Mouse (Mus musculus) embryo, embryonic 10 days (tissue): Measurements from ENCODE around the gene Rdh9.
"Not testable (repeated sequence)": the region's sequence is repeated elsewhere in the genome, so short reads cannot be mapped to it uniquely, and the experiment has no call there.

Source experiments
- DNase-seq: peaks from one replicate; pipeline ENCODE4 v3.0.0-alpha.2; 2015; ENCODE audit warnings: low spot score

The Rdh9 gene

GRCm38 (mm10) chr10:127759181-127760110 lies 16.7 kb upstream of the Rdh9 start, which contains the start of the genes Rdh1 and Rdh16f1:
Gene Rdh1, plus strand, starts transcription at chr10:127759721.
Gene Rdh16f1, plus strand, starts transcription at chr10:127759787.
- no peak for DNase-seq

DNA sequence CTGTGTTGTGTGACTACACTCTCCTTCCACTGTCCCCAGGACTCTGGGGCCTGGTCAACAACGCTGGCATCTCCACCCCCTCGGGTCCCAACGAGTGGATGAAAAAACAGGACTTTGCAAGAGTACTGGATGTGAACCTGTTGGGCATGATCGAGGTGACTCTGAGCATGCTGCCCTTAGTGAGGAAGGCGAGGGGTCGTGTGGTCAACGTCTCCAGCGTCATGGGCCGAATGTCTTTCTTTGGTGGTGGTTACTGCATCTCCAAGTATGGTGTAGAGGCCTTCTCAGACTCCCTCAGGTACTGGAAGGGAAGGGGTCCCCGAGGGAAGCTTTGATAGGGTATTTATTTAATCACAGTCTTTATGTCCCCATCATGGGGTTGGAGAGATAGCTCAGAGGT lies 13.3 kb upstream of the Rdh9 start:
- not testable (repeated sequence) for DNase-seq

- DNase-seq = no peak
Measured at GRCm38 (mm10) chr10:127763914-127764680, 12.1 kb upstream of the Rdh9 start.

- no peak for DNase-seq
Measured at GRCm38 (mm10) chr10:127766564-127766963, 9.6 kb upstream of the Rdh9 start.

- DNase-seq = not testable (repeated sequence)
Measured at GRCm38 (mm10) chr10:127782321-127782720, 6.1 kb downstream of the Rdh9 start.

DNA sequence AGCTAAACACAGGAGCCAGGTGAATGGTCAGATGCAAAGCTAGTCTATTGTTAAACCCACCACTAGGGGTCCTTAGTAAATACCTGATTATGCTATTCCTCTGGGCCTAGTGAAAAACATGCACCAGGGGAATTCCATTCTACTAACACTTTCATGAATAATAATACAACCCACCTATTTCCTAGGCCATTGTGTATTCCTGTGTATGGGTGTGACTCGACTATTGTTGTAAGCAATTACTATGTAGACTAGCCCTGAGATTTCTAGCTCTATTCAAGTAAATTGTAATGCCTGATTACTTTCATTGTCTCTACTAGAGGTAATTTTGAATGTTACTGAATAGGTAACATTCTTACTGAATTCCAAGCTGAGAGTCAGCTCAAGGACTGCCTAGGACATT lies 9.2 kb downstream of the Rdh9 start:
- not testable (repeated sequence) for DNase-seq

DNA sequence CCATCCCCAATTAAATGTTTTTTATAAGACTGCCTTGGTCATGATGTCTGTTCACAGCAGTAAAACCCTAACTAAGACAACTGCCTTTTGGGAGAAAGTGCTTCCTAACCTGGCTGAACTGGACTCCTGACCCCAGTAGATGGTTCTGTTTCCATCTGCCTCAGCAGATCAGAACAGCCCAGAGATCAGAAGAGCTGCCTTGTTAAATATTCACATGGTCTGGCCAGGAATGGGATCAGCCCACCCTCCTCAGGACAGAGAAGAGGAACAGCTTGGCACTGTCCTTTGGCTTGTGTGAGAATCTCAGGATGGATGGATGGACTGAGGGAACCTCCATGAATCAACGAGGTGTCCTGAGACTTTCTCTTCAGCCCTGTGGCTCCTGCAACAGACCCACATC lies 23.1 kb downstream of the Rdh9 start:
- no peak for DNase-seq

- no peak for DNase-seq
Measured at GRCm38 (mm10) chr10:127800891-127801290, 24.7 kb downstream of the Rdh9 start, which contains the start of gene Rdh16. Gene Rdh16, plus strand, starts transcription at chr10:127801152.

DNA sequence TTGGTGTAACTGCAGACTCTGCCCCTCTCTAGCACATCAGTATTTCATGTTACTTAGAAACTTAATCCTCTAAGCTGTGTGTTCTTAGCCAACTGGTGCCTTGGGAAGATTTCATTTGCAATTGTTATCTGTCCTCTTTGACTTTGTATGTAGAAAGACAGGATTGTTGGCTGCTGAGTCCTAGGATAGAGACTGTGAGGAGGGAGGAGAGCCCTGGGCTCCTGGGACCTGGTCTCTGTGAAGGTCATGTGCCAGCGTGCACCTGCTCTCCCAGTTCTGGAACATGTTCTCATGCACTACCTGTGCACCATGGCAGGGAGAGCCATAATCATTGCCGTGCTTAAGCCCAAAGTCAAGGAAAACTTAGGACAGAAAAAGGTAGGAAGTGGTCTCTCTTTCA lies 25.4 kb downstream of the Rdh9 start:
- DNase-seq = no peak

- DNase-seq = no peak
Measured at GRCm38 (mm10) chr10:127802236-127802635, 26.1 kb downstream of the Rdh9 start.

GRCm38 (mm10) chr10:127804416-127804815 lies 28.2 kb downstream of the Rdh9 start:
- DNase-seq = no peak

DNA sequence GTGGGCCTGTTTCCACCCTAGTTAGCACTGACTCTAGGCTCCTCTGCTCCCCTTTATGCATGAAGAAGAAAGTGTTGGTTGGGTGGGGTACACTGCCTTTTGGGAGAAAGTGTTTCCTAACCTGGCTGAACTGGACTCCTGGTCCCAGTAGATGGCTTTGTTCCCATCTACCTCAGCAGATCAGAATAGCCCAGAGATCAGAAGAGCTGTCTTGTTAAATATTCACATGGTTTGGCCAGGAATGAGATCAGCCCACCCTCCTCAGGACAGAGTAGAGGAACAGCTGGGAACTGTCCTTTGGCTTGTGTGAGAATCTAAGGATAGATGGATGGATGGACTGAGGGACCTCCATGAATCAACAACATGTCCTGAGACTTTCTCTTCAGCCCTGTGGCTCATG lies 39.7 kb downstream of the Rdh9 start:
- DNase-seq = no peak

DNA sequence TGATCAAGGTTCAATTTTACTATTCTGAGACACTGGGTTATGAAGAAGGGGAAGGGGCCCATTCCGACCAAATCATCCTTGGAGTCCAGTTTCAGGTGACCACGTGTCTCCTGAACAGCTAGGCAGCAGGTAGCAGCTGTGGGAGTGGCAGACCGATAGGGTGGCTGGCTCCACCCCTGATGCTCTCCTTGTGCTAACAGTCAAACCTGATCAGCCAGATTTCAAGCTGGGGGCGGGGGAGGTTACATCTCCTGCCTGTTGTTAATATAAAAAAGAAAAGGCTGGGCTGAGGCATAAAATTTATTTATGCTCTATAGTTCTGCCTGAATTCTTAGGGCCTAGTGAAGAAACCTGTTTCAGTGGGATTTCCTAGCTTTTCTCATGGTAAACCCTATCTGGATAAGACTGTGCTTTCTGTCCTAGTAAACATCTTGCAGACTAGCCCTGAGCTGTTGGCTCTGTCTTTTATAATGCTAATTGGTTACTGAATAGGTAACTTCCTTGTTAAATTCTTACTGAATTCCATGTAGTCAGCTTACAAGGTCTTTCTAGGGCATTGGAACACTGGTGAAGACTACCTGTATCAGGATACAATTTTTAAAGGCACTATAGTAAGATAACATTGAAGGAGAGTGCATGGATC lies 41.2 kb downstream of the Rdh9 start:
- DNase-seq = not testable (repeated sequence)

DNA sequence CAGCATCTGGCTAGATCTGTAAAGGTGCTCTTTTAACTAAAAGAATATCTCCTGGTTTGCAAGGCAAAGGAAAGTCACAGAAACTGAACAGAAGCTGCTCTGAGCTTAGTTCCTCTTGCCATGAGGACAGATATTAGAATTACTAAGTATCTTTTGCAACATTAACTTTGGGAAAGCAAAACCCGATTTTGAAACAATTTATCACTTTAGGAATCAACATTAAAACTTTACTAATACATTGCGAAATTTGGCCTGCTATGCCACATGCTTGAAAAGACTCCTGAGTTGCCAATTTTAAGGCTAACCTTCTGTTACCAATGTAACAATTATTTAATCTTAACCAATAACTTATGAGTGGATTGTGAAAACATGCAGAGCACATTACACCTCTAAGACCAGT lies 45.6 kb downstream of the Rdh9 start:
- not testable (repeated sequence) for DNase-seq

DNA sequence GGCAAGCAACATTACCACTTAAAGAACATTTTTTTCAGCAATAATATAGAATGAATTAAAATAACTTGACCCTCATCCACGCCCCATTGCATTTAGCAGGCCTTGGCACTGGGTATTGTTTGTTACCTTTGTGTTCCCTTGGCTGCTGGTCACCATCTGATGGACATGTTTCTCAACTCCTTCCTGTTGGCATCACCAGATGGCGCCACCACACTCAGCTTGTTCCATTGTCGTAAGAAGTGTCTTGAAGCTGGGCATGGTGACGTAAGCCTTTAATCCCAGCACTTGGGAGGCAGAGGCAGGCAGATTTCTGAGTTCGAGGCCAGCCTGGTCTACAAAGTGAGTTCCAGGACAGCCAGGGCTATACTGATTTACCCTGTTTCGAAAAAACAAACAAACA lies 49.2 kb downstream of the Rdh9 start:
- DNase-seq = peak; percentile 35

DNA sequence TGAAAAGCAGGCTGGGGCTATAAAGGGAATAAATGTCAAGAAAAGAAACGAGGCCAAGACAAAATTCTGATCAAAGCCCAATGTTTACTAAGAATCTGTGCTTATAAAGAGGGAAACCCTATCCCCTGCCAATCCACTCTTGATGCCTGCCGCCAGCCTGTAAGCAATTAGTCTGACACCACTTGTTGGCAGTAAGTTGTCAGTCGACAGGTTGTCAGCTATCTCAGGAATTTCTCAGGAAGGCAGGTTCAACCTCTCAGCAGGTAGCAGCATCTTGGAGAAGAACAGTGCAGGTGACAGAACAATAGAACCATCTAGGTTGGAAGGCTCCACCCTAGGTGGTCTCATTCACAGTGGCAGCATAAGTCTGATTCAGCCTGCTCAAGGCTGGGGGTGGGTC lies 52.9 kb downstream of the Rdh9 start:
- DNase-seq = no peak

DNA sequence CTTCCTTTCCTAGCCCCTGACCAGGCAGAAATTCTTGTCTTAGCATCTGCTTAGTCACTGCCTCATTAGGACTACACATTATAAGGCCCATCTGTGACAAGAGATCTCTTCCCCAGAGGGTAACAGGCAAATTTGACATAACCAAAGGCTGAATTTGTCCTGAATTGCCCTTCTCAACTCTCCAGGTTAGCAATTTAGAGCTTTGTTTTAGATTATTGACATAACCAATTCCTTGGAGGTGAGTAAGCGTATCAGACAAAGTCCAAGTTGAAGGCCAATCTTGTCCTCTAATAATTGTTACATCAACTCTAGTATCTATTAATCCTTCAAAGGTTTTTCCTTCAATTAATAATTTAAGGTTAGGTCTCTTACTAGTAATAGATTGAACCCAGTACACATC lies 58.0 kb downstream of the Rdh9 start:
- DNase-seq = not testable (repeated sequence)

DNA sequence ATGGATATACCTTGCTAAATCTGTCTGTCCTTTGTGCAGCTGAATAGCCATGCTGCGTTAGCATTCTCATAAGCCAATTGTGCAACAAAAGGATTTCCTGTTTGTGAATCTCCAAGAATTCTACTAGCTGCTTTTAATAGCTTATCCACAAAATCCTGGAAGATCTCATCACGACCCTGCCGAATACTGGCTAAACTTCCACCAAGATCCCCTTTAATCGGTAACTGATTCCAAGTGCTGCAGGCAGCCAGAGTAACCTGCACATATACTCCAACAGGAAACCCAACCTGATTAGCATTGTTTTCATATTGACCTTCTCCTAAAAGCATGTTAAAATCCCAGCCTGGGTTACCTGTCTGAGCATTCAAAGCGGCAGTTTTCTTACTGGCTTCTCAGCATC lies 59.1 kb downstream of the Rdh9 start:
- DNase-seq = no peak

DNA sequence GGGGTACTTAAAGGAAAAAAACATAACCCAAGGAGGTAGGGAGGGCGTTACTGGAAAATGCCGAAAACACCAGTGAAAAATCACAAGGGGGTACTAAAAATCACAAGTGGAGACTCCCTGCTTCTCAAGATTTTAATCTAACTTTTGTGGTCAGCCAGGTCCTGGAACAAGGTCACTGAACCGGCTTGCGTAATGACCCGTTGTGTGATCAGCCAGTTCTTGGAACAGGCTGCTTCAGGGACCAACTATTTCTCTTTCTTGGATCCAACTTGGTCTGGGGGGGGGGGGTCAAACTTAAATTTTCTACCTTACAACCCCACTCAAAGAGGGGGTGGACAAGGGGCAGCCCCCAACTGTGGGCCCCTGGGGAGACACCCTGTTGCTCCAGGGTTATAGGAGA lies 61.6 kb downstream of the Rdh9 start:
- DNase-seq = not testable (repeated sequence)

DNA sequence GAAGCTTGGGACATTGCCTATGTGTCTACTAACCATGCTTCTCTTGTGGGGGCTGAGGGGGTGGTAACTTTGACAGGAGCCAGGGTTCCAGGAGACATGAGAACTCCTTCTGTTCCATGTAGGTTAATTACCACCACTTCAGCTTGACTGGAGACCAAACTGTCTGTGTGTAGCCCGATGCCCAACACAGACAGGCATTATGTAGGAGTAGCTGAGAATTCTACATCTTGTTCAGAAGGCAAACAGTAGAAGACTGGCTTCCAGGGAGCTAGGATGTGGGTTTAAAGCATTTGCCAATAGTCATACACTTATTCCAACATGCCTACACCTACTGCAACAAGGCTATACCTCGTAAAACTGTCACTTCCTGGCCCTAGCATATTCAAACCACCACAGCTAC lies 62.4 kb downstream of the Rdh9 start:
- DNase-seq = no peak

GRCm38 (mm10) chr10:127840776-127841175 lies 64.6 kb downstream of the Rdh9 start:
- DNase-seq = no peak
